Mouse (Mus musculus) small intestine, adult 2 months (tissue): ENCODE measurements around the gene LTO1.

Experiments used
- CTCF ChIP-seq: fragments of 200-500 bp; IDR thresholded peaks from 2 replicates; pipeline ENCODE4 v1.5.1; 2012; ENCODE audit warnings: low read depth, mild to moderate bottlenecking, control low read depth, inconsistent platforms, low read length, moderate library complexity, mixed read lengths; ENCODE audit not compliant: insufficient replicate concordance, insufficient read length; ENCODE audit errors: extremely low read depth
- POLR2A ChIP-seq: fragments of 200-500 bp; IDR thresholded peaks from 2 replicates; pipeline ENCODE4 v1.6.1; 2012; ENCODE audit warnings: low read depth, mild to moderate bottlenecking, control low read depth, inconsistent platforms, low read length, moderate library complexity

DNA sequence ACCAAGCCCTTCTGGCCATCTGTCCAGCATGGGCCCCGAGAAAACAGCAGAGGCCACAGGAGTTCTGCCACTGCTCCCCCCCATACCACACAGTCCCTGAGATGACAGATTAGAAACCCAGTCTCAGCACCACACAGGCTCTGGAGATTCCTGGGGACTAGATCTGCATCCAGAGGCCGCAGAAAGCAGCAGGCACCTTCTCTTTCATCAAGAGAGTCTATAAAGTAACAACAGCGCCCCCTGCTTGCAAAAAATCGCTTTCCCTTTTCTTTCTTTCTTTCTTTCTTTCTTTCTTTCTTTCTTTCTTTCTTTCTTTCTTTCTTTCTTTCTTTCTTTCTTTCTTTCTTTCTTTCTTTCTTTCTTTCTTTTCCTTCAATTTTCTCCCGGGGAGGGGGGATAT, 20.7 kb upstream of the LTO1 start:
- TF ChIP-seq CTCF = peak; percentile 42; the same call in 1 of the 2 replicates
- no peak for TF ChIP-seq POLR2A
